Mouse (Mus musculus) layer of hippocampus, postnatal 10 days (tissue): ENCODE results near the gene Olfr644. TPM values are rescaled to one million over a fixed set of nuclear protein-coding genes. Genes with fewer than 3 reads are reported as not detected.

ENCODE experiments used
- DNase-seq, 2 experiments: peaks; one replicate each; pipeline ENCODE4 v3.0.0; 2021; ENCODE audit warnings: low spot score in 2 of 2
- long read RNA-seq: library from polyadenylated mRNA; stranded (forward); transcript quantifications from one replicate; pipeline ENCODE4 v2.0.0, GENCODE M21; 2023
- total RNA-seq, 2 experiments: library from RNA; stranded (reverse); gene quantifications; 2 replicates each; pipeline ENCODE4 v1.2.3; 2021

The Olfr644 gene
- total RNA-seq: not detected
- long read RNA-seq: 0 reads

DNA sequence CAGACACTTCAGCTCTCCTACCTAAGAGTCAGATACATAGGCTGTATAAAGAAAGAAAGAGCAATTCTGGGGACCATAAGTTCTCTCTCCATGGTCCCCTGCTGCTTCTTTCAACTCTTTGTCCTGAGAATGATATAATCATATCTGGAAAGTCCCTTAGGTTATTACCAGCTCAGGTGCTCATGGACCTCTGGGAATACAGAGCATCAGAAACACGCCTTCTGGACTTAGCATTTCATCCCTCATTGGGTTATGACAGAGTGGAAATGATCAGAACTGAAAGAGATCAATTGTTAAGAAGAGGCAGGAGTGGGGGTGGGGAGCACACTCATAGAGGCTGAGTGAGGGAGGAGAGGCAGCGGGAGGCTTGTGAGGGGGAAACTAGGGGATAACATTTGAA lies at the start of gene Olfr644:
Gene Olfr644, minus strand, starts transcription at position 101 of the 400 bp plus-strand sequence.
- no peak for DNase-seq

DNA sequence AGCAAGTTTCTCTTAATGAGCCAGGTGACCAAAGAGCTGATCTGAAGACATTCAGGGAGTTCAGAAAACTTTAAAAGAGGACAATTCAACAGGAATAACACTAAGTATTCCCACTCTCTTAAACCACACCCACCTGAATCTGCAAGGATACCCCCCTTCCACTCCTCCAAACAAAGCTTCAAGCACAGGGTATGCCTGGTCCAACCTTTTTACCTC lies 33.0 kb upstream of the Olfr644 start, which contains the start of gene Olfr646:
Gene Olfr646, plus strand, starts transcription at position 117 of the 216 bp plus-strand sequence.
- DNase-seq: no peak

DNA sequence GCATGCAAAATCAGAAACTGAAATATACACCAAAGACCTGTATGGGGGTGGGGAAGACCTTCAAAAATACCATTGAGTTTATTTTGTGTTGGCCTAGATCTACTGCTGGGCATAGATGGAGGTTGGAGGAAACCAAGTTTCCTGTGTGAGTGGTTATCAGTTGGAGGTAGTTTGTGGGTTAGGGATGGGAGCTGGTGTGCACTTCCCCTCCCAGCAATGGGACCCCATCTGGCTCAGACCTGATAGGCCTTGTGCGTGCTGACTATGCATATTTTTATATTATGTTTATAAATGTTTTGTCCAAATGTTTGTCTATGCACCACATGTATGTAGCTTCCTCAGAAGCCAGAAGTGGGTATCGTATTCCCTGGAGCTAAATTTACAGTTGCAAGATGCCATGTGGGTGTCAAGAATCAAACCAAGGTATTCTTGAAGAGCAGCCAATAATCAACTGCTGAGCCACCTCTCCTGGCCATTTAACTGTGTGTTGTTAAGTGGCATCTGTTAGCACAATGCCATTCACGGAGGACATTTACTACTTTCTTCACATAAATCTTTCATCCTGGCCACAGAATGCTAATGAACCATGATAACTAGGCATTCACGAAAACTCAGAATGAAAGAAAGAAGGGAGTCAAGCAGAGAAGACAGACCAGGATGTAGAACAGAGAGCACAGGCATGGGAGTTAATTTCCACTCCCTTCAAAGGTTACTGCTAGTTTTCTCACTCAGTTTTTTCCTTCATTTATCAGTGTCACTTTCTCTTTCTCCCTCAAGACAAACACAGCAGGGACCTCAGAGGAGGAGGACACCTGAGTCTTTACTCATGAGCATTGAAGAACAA lies 32.5 kb upstream of the Olfr644 start:
- no peak for DNase-seq

DNA sequence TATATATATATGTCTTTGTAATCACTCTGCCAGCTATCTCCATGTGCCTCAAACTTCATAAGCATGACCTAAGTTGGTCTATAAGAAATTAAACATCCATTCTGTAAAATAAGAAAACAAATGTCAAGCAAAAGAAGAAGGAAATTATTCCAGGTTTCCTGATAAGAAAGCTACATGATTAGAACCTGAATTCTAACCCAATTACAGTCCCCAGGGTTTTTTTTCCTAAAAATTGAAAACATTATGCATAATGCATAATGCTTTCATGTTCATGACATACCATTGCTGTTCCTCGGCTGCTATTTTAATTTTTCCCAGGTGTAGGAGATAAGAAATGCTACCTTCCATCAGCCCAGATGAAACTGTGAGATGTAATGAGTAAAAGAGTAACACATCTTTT lies 13.7 kb upstream of the Olfr644 start, which contains the start of gene Olfr645:
Gene Olfr645, minus strand, starts transcription at position 101 of the 400 bp plus-strand sequence.
- no peak for DNase-seq

DNA sequence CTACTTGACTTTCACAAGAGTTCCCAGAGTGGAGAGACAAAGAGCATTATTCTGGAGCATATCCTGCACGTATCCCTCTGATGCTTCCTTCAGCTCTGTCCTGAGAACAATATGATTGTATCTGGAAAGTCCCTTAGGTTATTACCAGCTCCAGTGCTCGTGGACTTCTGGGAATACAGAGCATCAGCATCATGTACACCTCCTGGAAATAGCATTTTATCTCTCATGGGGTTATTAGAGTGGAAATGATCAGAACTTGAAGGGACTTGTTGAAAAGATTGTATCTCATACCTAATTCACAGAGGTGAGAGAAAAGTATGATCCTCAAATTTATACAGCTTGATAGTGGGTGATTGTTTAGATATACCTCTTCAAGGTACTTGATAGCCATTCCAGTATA lies 10.3 kb downstream of the Olfr644 start, which contains the start of gene 4930516K23Rik:
Gene 4930516K23Rik, minus strand, starts transcription at position 101 of the 400 bp plus-strand sequence.
- DNase-seq: no peak

DNA sequence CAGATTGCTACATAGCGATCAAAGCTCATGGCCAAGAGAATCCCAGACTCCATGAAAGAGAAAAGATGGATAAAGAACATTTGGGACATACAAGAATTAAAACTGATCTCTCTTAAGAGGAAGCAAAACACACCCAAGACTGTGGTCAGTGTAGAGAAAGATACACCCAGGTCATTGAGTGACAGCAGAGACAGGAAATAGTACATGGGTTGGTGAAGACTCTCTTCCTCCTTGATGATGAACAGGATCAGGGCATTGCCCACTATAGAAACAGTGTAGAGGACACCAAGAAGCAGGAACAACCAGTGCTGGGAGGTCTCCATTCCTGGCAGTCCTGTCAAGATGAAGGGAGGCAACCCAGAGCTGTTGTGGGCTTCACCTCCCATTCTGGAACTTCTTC lies 12.5 kb downstream of the Olfr644 start:
- DNase-seq: no peak

DNA sequence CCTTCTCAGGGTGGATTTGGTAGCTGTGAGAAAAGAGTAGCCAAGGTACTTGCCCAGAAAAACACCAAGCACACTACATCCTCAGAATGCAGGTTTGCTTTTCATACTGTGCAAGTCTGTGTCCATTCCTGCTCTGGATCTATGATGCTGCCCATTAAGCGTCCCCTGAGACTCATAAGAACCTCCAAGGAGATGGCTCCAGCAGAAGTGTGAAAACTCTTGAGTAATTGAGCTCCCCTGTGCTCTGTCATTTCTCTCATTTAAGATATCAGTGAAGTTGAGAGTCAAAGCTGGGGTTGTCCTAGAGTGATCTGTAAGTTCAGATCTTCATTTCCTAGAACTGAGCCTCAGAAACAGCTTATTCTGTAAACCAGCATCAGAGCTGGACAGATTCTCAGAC lies 19.1 kb downstream of the Olfr644 start, which contains the start of gene Olfr642:
Gene Olfr642, minus strand, starts transcription at position 101 of the 400 bp plus-strand sequence.
- DNase-seq: no peak

DNA sequence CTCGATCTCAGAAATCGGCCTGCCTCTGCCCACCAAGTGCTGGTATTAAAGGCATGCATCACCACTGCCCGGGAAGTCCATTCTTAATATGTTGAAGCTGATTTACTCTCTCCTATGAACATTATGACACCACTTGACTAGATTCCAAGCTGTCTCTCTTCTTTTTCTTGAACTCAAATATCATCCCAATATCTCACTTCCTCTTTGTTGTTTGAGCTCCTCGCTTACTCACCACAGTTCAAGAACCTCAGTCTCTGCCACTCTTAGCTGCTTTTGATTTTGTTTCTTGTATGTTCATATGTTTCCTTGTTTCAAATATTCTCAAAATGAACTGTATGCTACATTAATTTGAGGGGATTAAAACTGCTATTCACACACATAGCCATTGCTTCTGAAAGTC lies 20.9 kb downstream of the Olfr644 start:
- DNase-seq: no peak

DNA sequence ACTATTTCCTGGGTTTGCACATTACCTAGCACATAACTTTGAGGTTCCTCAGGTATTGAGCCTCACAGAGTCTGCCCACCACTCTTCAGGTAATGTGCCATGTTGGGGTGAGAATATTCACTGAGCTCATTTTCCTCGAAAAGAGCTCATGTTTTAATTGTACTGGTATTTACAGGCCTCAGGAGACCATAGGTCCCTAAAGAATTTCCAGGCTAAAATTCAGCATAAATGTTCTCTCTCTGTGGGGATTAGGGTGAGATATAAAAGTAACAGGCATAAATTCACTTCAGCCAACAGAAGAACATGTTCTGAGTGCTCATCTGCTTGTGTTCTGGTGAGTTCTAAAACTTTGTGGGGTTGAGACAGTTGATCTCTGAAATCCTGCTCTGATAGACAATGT lies 36.5 kb downstream of the Olfr644 start, which contains the start of gene Olfr641:
Gene Olfr641, plus strand, starts transcription at position 301 of the 400 bp plus-strand sequence.
- no peak for DNase-seq

DNA sequence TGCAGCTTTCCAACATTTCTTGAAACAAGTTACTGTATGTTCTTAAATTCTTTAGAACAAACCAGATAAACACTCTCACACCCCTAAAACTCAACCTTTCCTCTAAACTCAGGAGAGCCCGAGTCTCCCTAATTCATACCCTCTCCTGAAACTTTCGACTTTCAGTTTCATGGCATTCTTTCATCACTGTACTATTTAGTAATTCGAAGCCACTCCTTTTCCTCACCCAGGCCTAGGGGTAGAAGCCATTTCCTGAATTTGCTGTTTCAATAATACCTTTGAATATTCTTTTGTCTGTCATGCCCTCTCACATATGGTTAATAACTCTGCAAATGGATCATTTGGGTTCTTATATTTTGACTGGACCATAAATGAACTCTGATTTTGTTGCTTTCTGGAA lies 44.7 kb downstream of the Olfr644 start:
- DNase-seq: no peak

DNA sequence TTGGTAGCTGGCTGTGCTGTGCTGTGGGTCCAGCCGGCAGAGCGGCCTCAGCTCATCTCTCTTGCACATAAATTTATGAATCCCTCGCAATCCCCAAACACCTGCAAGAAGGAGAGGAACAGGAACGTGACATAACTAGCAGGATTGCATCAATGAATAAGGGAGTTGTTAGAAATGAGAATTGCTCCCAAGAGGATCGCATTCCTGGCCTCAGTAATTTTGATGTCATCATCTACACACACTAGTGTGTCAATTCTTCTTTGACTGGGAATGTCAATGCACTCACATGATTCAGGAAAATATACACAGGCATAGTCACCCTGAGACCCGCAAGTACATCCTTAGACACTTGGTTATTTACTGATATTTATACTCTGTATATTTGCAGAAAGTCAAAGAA lies 46.2 kb downstream of the Olfr644 start, which contains the start of gene Olfr640:
Gene Olfr640, minus strand, starts transcription at position 101 of the 400 bp plus-strand sequence.
- DNase-seq: no peak

DNA sequence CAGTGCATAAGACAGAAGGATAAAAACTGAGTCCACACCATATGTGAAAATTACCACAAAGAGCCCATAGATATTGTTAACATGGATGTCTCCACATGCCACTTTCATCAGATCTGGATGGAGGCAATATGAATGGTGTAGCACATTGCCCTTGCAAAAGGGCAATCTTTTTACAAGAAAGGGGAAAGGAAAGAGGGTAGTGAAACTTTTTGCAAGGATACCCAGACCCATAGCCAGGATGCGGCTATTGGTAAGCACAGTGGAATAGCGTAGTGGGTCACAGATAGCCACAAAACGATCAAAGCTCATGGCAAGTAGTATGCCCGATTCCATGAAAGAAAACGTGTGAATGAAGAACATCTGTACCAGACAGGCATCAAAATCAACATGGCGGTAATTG lies 50.0 kb downstream of the Olfr644 start:
- no peak for DNase-seq

DNA sequence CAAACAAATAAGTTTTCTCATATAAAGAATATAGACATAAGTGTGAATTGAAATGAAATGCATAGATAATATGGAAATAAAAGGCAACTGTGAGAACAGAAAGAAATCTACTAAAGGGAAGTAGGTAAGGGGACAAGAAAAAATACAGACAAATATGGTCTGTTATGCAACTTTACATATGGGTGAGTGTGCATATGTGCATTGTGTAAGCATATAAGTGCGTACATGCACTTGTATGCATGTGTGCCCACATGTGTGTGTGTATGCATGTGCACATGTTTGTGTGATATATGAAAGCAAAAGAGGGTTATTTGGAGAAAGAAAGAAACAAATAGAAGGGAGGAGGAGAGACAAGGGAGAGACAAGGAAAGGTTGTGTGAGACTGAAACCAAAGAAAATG lies 52.7 kb downstream of the Olfr644 start:
- no peak for DNase-seq

DNA sequence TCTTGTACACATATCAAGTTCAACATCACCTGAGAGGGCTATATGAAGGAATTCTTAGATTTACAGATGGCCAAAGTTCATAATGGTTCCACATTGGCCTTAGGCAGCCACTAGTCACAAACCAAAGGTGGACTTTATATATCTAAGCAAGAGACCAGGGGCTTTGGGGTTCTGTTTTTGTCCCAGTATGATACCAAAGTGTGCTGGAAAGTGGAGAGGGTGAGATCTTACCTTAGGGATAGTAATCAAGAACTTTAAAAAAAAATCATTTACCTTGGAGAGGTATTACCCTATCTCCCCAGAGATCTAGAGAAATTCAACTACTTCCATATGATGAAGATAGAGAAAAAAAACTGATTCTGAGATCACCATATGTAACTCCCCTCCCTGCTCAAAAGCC lies 54.5 kb downstream of the Olfr644 start, which contains the start of gene Olfr639:
Gene Olfr639, minus strand, starts transcription at position 101 of the 400 bp plus-strand sequence.
- no peak for DNase-seq

Other genes starting within 250 kb of the Olfr644 start
- 100 to 1,000 TPM; 744 to 802 TPM for gene Hbb-bs, start 243.8 kb downstream of the Olfr644 start, total RNA-seq
- not detected for gene Hbb-bh2, start 231.3 kb downstream of the Olfr644 start, total RNA-seq
- not detected for gene Hbb-bh1, start 228.7 kb downstream of the Olfr644 start, total RNA-seq
- not detected for gene Hbb-y, start 218.7 kb downstream of the Olfr644 start, total RNA-seq
- gene Olfr66, start 185.6 kb downstream of the Olfr644 start, total RNA-seq: not detected
- not detected for gene Olfr64, start 177.4 kb downstream of the Olfr644 start, total RNA-seq
- not detected for gene Olfr65, start 168.4 kb downstream of the Olfr644 start, total RNA-seq
- gene Olfr631, start 143.0 kb downstream of the Olfr644 start, total RNA-seq: not detected
- gene Olfr632, start 137.5 kb downstream of the Olfr644 start, total RNA-seq: not detected
- gene Olfr633, start 127.4 kb downstream of the Olfr644 start, total RNA-seq: not detected
- under 1 TPM; 0.11 TPM for gene Olfr635, start 100.7 kb downstream of the Olfr644 start, total RNA-seq
- gene Olfr638, start 73.1 kb downstream of the Olfr644 start, total RNA-seq: not detected
- gene Olfr639, start 54.6 kb downstream of the Olfr644 start, total RNA-seq: under 1 TPM; 0.09 to 0.16 TPM
- gene Olfr640, start 46.3 kb downstream of the Olfr644 start, total RNA-seq: not detected
- gene Olfr641, start 36.4 kb downstream of the Olfr644 start, total RNA-seq: not detected
- gene Olfr642, start 19.2 kb downstream of the Olfr644 start, total RNA-seq: not detected
- not detected for gene 4930516K23Rik, start 10.4 kb downstream of the Olfr644 start, total RNA-seq
- gene Olfr645, start 13.6 kb upstream of the Olfr644 start, total RNA-seq: not detected
- not detected for gene Olfr646, start 33.0 kb upstream of the Olfr644 start, total RNA-seq
- gene Ubqln5, start 58.0 kb upstream of the Olfr644 start, total RNA-seq: not detected
- gene Olfr643, start 65.5 kb upstream of the Olfr644 start, total RNA-seq: not detected
- gene Ubqln3, start 71.4 kb upstream of the Olfr644 start, total RNA-seq: not detected
- not detected for gene Ubqlnl, start 78.7 kb upstream of the Olfr644 start, total RNA-seq
- not detected for gene Olfm5, start 93.0 kb upstream of the Olfr644 start, total RNA-seq
- gene Olfr648, start 111.5 kb upstream of the Olfr644 start, total RNA-seq: under 1 TPM; 0.11 to 0.18 TPM
- not detected for gene Olfr649, start 124.1 kb upstream of the Olfr644 start, total RNA-seq
- under 1 TPM; 0.41 to 0.47 TPM for gene Trim6, start 146.9 kb upstream of the Olfr644 start, total RNA-seq
- gene Trim34a, start 172.6 kb upstream of the Olfr644 start, total RNA-seq: 1 to 10 TPM; 1.1 to 1.2 TPM
- under 1 TPM; 0.42 to 0.62 TPM for gene Trim5, start 216.2 kb upstream of the Olfr644 start, total RNA-seq
- 1 to 10 TPM; 2.1 to 2.2 TPM for gene Trim12a, start 243.6 kb upstream of the Olfr644 start, total RNA-seq